In genomic region chr4:123026161-123026560, GRCm38 (mm10) we compare ENCODE assay signal across 13 mouse cellular contexts. TPM values are rescaled to one million over a fixed set of nuclear protein-coding genes. Genes with fewer than 3 reads are reported as not detected.
DNase-seq lines count a peak whose midpoint lies in the region; ATAC-seq and TF ChIP-seq lines count a peak whose summit lies in the region.
"Had no signal": no experiment of that assay in that cellular context is flagged by ENCODE, and none has a peak within 500 bp of the region (broad histone marks: within the 10 kb centered on the region; RNA-seq: fewer than 3 reads in every experiment).

No protein-coding gene starts in this region.

- H3K9me3 ChIP-seq in lung, postnatal 0 days (ENCODE audit: low read length) = no peaks in the 10 kb centered on the region
- peaks cover 12% of the 10 kb centered on the region for H3K9me3 ChIP-seq in CH12.LX (replicated peaks; ENCODE audit: low read length)
- H3K9me3 ChIP-seq in liver, embryonic 12.5 days (replicated peaks) = no peaks in the 10 kb centered on the region
- H3K9me3 ChIP-seq: neural tube, embryonic 12.5 days had no signal

- no peak overlapping the region for H3K4me3 ChIP-seq in lung, postnatal 0 days (ENCODE audit: low read depth, low read length)
- no peak overlapping the region for H3K4me3 ChIP-seq in CH12.LX (replicated peaks in 1 of 3; ENCODE audit: low read depth in 2 of 3, low read length in 2 of 3, poor library complexity in 1 of 3)
- H3K4me3 ChIP-seq in liver, embryonic 12.5 days = no peak overlapping the region
- no peak overlapping the region for H3K4me3 ChIP-seq in small intestine, adult 2 months (ENCODE audit: low read depth, low read length)
- H3K4me3 ChIP-seq: neural tube, embryonic 12.5 days had no signal

- in situ Hi-C loops in CH12.LX (cut with MboI; ENCODE audit: low pct_ligation_motif_present, low pct_unique_long_range_greater_than_20kb, low sequenced_read_pairs) = no loop called here

- no peak for TF ChIP-seq CTCF in lung, postnatal 0 days (IDR thresholded peaks at IDR 0.05)
- TF ChIP-seq CTCF in CH12.LX (conservative IDR thresholded peaks at IDR 0.05 in 1 of 2, IDR thresholded peaks at IDR 0.05 in 1 of 2; ENCODE audit: low read depth in 2 of 2, low read length in 2 of 2) = peak in 1 of 2 experiments; percentile 42; a peak in 2 of 4 replicates
- no peak for TF ChIP-seq CTCF in small intestine, adult 2 months (IDR thresholded peaks at IDR 0.05; ENCODE audit: extremely low read depth, insufficient read length, insufficient replicate concordance, low read depth, low read length)

- peaks cover 77% of the 10 kb centered on the region for H3K79me2 ChIP-seq in CH12.LX (replicated peaks; ENCODE audit: control insufficient read depth, extremely low read depth, insufficient read depth, poor library complexity, severe bottlenecking)

- TF ChIP-seq RAD21 in CH12.LX (IDR thresholded peaks at IDR 0.05; ENCODE audit: low read depth, low read length) = peak; percentile 27

- no peak overlapping the region for H3K27ac ChIP-seq in lung, postnatal 0 days (ENCODE audit: low read length)
- peak overlapping the region; percentile 54 for H3K27ac ChIP-seq in CH12.LX (ENCODE audit: insufficient read depth, low read depth)
- no peak overlapping the region for H3K27ac ChIP-seq in liver, embryonic 12.5 days
- H3K27ac ChIP-seq in small intestine, adult 2 months (ENCODE audit: insufficient read depth, low read depth, low read length) = peak overlapping the region; percentile 58
- H3K27ac ChIP-seq: neural tube, embryonic 12.5 days had no signal

- H3K36me3 ChIP-seq in lung, postnatal 0 days (ENCODE audit: insufficient read depth, low read length) = no peaks in the 10 kb centered on the region
- peaks cover 17 to 66% of the 10 kb centered on the region in 2 experiments for H3K36me3 ChIP-seq in CH12.LX (replicated peaks in 1 of 2; ENCODE audit: control insufficient read depth in 1 of 2, insufficient read depth in 1 of 2, low read length in 1 of 2)
- peaks cover 67% of the 10 kb centered on the region for H3K36me3 ChIP-seq in liver, embryonic 12.5 days
- H3K36me3 ChIP-seq in small intestine, adult 2 months (ENCODE audit: control insufficient read depth, insufficient read depth, low read length) = peaks cover 14% of the 10 kb centered on the region

- no peak for TF ChIP-seq POLR2A in CH12.LX (IDR thresholded peaks at IDR 0.05; ENCODE audit: low read depth, low read length)
- TF ChIP-seq POLR2A in small intestine, adult 2 months (IDR thresholded peaks at IDR 0.05; ENCODE audit: low read depth, low read length) = no peak

- H3K9ac ChIP-seq in lung, postnatal 0 days (replicated peaks; ENCODE audit: low read depth) = no peak overlapping the region
- peak overlapping the region; percentile 47 for H3K9ac ChIP-seq in CH12.LX (ENCODE audit: insufficient read depth, low read depth)
- H3K9ac ChIP-seq in liver, embryonic 12.5 days = no peak overlapping the region
- H3K9ac ChIP-seq: lung, embryonic 14.5 days; neural tube, embryonic 12.5 days had no signal

- dilution Hi-C loops in CH12.LX (cut with MboI; ENCODE audit: extremely low pct_ligation_motif_present, extremely low pct_unique_long_range_greater_than_20kb, low sequenced_read_pairs) = no loop called here

- no peak overlapping the region for H3K4me2 ChIP-seq in lung, postnatal 0 days (replicated peaks; ENCODE audit: low read depth, low read length)
- H3K4me2 ChIP-seq in CH12.LX (ENCODE audit: insufficient read depth, low read depth, poor library complexity, severe bottlenecking) = peak overlapping the region; percentile 77
- H3K4me2 ChIP-seq in liver, embryonic 12.5 days = no peak overlapping the region
- H3K4me2 ChIP-seq: lung, embryonic 14.5 days; neural tube, embryonic 12.5 days had no signal

- TF ChIP-seq EP300 in lung, postnatal 0 days (IDR thresholded peaks at IDR 0.05) = no peak
- peak; percentile 31; the same call in 1 of the 2 replicates for TF ChIP-seq EP300 in CH12.LX (IDR thresholded peaks at IDR 0.05; ENCODE audit: low read length)

- 87% methylated on average over 13 of the region's 13 CpGs for WGBS in lung, postnatal 0 days
- WGBS in liver, embryonic 12.5 days (ENCODE audit: insufficient replicate concordance) = 68% methylated on average over 13 of the region's 13 CpGs
- WGBS in small intestine, adult 2 months = 92% methylated on average over 13 of the region's 13 CpGs

- no peak for ATAC-seq in lung, postnatal 0 days
- peak; percentile 50; the same call in 1 of the 2 replicates for ATAC-seq in liver, embryonic 12.5 days

- H3K4me1 ChIP-seq in lung, postnatal 0 days (ENCODE audit: insufficient read depth, low read depth, low read length) = no peaks in the 10 kb centered on the region
- H3K4me1 ChIP-seq in CH12.LX (ENCODE audit: control insufficient read depth in 1 of 2, insufficient read depth in 2 of 2) = peaks cover 16 to 36% of the 10 kb centered on the region in 2 experiments
- peaks cover 12% of the 10 kb centered on the region for H3K4me1 ChIP-seq in liver, embryonic 12.5 days
- no peaks in the 10 kb centered on the region for H3K4me1 ChIP-seq in small intestine, adult 2 months (ENCODE audit: control insufficient read depth, insufficient read depth, insufficient read length, low read length)

- no peaks in the 10 kb centered on the region for H3K27me3 ChIP-seq in lung, postnatal 0 days (replicated peaks; ENCODE audit: insufficient read depth, low read length)
- H3K27me3 ChIP-seq in CH12.LX (replicated peaks) = no peaks in the 10 kb centered on the region
- no peaks in the 10 kb centered on the region for H3K27me3 ChIP-seq in liver, embryonic 12.5 days (replicated peaks)
- H3K27me3 ChIP-seq in small intestine, adult 2 months (ENCODE audit: control insufficient read depth, insufficient read depth, low read length) = no peaks in the 10 kb centered on the region
- H3K27me3 ChIP-seq: neural tube, embryonic 12.5 days had no signal

- peak; percentile 11 for DNase-seq in lung, postnatal 0 days (ENCODE audit: low spot score)
- DNase-seq in lung, postnatal 10 days = no peak
- peak; percentile 82 for DNase-seq in CH12.LX (ENCODE audit: extremely low read depth)
- no peak for DNase-seq in left cerebral cortex, adult 8-10 months (ENCODE audit: low spot score in 2 of 2)
- no peak for DNase-seq in embryo, embryonic 10.5 days (ENCODE audit: low spot score)
- no peak for DNase-seq in ovary, postnatal 36 days (ENCODE audit: low spot score)
- DNase-seq: cerebellum, adult 18-20 months; heart, postnatal 36 days; layer of hippocampus, postnatal 36 days; lung, embryonic 14.5 days had no signal

TF ChIP-seq in CH12.LX, 34 proteins besides CTCF, POLR2A, EP300 and RAD21:
- TF ChIP-seq IRF4 (IDR thresholded peaks at IDR 0.05; ENCODE audit: low read depth, low read length) (peak; percentile 60; the same call in 1 of the 2 replicates), ELF1 (IDR thresholded peaks at IDR 0.05; ENCODE audit: low read depth, low read length) (peak; percentile 70), NRF1 (IDR thresholded peaks at IDR 0.05; ENCODE audit: low read depth, low read length) (peak; percentile 67; the same call in 1 of the 2 replicates), ETS1 (conservative IDR thresholded peaks at IDR 0.05; ENCODE audit: low read depth, low read length) (peak; percentile 52; the same call in 1 of the 2 replicates), MAZ (IDR thresholded peaks at IDR 0.05; ENCODE audit: low read depth, low read length) (peak; percentile 75), MAX (IDR thresholded peaks at IDR 0.05; ENCODE audit: low read length) (no peak), MEF2A (IDR thresholded peaks at IDR 0.05; ENCODE audit: borderline replicate concordance, low read depth, low read length) (peak; percentile 87), ZC3H11A (IDR thresholded peaks at IDR 0.05; ENCODE audit: low read depth, low read length) (no peak)

RNA-seq across cellular contexts. Expression of gene Trit1, which starts 9.8 kb away (rescaled TPM):
- 10.7 and 11.1 TPM in 2 replicates for polyA plus RNA-seq in lung, postnatal 0 days (2015; fragmentation: Nextera tagmentation; extraction: Ambion mirVana)
- total RNA-seq in CH12.LX (2012; rRNA removed) = 17.7 and 18.9 TPM in 2 replicates
- 21.3 and 21.9 TPM in 2 replicates for total RNA-seq in CH12.LX (2014; rRNA removed)
- 19.8 and 22.2 TPM in 2 replicates for polyA plus RNA-seq in CH12.LX (2012; ENCODE audit: insufficient read length, low read depth)
- polyA plus RNA-seq in liver, embryonic 12.5 days (2016; fragmentation: Nextera tagmentation; extraction: Ambion mirVana) = 8.9 and 10.9 TPM in 2 replicates
- 2.5 and 2.7 TPM in 2 replicates for polyA plus RNA-seq in small intestine, adult 2 months (2012; rRNA removed)
- 10 to 100 TPM; 16.0 to 20.3 (median 18.8) TPM for total RNA-seq in left cerebral cortex, adult 8-10 months (2022)

RNA-seq across cellular contexts. Expression of gene Mycl, which starts 30.7 kb away (rescaled TPM):
- 6.0 and 8.1 TPM in 2 replicates for polyA plus RNA-seq in lung, postnatal 0 days (2015; fragmentation: Nextera tagmentation; extraction: Ambion mirVana)
- total RNA-seq in CH12.LX (2012; rRNA removed) (0.46 and 0.51 TPM in 2 replicates), CH12.LX (2014; rRNA removed) (0.38 and 0.41 TPM in 2 replicates)
- 0.44 and 0.65 TPM in 2 replicates for polyA plus RNA-seq in CH12.LX (2012; ENCODE audit: insufficient read length, low read depth)
- polyA plus RNA-seq in liver, embryonic 12.5 days (2016; fragmentation: Nextera tagmentation; extraction: Ambion mirVana) = 1.2 and 1.6 TPM in 2 replicates
- polyA plus RNA-seq in small intestine, adult 2 months (2012; rRNA removed) = 3.0 and 7.1 TPM in 2 replicates
- 10 to 100 TPM; 12.1 to 13.1 (median 12.4) TPM for total RNA-seq in left cerebral cortex, adult 8-10 months (2022)

Comparison
In these comparisons a context has a peak if more than half of its experiments do, and no peak if none do; other contexts are left out.
1. DNase-seq: peak in lung, postnatal 0 days (single experiment) and CH12.LX (single experiment); none in lung, postnatal 10 days (single experiment), left cerebral cortex, adult 8-10 months (0 of 2), embryo, embryonic 10.5 days (single experiment) and ovary, postnatal 36 days (single experiment).
2. H3K27ac ChIP-seq: peak in CH12.LX (single experiment) and small intestine, adult 2 months (single experiment); none in lung, postnatal 0 days (single experiment) and liver, embryonic 12.5 days (single experiment).